Mouse (Mus musculus) layer of hippocampus, adult 9-11 months (tissue): ENCODE results near the gene Zfp622.

ENCODE experiments used
- DNase-seq: peaks from one replicate; pipeline ENCODE4 v3.0.0; 2022

Zfp622 gene

GRCm38 (mm10) chr15:25984067-25984733 is at the start of gene Zfp622:
TSS of gene Zfp622 (plus strand) at chr15:25984366.
- DNase-seq = peak; percentile 98

GRCm38 (mm10) chr15:25934411-25934810 is 49.8 kb upstream of the Zfp622 start:
- DNase-seq = no peak

DNA sequence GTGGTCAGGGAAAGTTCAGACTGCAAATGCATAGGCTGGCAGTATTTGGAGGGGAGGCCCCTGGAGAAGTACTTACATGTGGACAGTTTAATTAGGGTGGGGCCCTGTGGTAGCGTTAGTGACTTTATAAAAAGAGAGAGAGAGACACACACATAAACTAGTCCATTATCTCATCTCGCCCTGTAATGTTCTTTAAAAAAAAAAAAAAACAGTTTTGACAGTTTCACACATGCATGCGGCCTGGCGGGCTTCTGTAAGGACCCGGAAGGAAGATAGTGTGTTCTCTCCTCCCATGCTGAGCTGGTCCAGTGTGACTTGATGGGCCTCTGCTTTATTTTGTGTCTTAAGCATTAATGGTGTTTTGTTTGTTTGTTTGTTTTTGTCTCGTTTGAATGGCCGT is 45.7 kb upstream of the Zfp622 start:
- DNase-seq = no peak

GRCm38 (mm10) chr15:25940397-25941377 is 43.5 kb upstream of the Zfp622 start:
- no peak for DNase-seq

DNA sequence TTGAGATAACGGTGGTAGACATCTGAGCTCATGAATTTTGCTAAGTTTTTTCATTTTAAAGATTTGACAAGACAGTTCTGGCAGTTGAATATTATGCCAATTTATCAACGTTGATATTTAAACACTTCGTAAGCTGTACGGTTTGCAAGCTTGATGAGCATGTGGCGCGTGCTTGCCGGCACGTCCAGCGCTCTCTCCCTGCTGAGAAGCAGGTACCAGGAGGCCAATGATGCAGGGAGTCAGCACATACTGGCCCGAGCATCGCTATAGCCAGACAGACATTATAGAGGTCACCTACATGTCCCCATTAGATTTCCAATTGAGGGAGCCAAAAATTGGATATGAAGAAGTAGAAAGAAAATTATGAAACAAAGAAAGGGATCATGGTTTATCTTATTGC is 42.7 kb upstream of the Zfp622 start:
- DNase-seq = no peak

GRCm38 (mm10) chr15:25942415-25942814 is 41.8 kb upstream of the Zfp622 start:
- DNase-seq = no peak

- DNase-seq = no peak
Observed at GRCm38 (mm10) chr15:25943386-25944137, 40.6 kb upstream of the Zfp622 start.

DNA sequence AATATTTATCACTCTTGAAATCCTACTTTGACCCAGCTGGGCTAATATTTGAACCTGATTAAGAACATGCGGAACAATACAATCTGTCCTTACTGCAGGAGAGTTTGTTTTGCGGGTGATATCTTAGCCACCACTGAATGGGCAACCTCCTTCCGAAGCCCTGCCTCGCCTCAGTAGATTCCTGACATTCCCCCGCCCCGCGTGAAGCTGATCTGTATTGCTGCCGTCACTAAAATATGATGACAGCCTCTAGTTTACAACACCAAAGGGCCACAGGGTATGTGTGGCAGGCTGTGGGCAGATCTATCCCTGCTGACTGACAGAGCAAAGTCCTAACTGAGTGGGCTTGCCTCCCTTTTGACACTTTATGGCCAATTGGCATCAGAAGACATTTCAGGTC is 38.9 kb upstream of the Zfp622 start:
- DNase-seq = no peak

DNA sequence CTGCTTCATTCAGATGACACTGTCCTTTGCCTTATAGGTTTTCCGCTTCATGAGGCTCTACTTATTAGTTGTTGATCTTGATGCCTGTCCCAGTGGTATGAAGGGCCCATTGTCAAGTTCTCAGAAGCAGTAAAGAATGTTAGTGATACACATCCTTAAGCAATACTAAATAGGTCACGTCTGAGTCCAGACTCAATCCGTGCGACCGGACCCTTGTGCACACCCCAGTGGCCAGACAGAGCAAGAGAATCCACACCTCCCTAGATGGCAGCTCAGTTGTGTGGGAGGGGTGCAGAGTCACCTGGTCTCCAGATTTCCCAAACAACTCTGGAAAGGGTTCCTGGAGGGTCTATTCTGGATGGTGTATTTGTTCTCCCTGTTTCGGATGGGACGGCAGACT is 37.7 kb upstream of the Zfp622 start:
- DNase-seq = no peak

DNA sequence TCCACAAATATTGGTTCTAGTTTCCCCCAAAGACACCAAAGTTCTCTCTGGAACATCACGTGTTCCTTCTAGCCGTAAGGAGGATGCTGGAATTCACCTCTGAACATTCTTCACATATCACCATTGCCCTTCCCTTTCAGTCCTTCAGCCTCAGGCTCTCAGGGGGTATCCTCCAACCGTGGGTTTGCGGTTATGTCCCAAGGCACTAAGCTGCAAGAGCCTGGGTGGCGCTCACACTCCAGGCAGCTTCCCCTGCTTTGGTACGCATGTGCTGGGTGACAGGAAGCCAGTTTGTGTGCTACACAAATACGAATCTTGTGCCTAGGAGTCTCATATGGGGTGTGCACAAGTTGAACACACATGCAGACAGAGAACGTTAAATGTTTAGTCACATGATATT is 36.8 kb upstream of the Zfp622 start:
- DNase-seq = no peak

DNA sequence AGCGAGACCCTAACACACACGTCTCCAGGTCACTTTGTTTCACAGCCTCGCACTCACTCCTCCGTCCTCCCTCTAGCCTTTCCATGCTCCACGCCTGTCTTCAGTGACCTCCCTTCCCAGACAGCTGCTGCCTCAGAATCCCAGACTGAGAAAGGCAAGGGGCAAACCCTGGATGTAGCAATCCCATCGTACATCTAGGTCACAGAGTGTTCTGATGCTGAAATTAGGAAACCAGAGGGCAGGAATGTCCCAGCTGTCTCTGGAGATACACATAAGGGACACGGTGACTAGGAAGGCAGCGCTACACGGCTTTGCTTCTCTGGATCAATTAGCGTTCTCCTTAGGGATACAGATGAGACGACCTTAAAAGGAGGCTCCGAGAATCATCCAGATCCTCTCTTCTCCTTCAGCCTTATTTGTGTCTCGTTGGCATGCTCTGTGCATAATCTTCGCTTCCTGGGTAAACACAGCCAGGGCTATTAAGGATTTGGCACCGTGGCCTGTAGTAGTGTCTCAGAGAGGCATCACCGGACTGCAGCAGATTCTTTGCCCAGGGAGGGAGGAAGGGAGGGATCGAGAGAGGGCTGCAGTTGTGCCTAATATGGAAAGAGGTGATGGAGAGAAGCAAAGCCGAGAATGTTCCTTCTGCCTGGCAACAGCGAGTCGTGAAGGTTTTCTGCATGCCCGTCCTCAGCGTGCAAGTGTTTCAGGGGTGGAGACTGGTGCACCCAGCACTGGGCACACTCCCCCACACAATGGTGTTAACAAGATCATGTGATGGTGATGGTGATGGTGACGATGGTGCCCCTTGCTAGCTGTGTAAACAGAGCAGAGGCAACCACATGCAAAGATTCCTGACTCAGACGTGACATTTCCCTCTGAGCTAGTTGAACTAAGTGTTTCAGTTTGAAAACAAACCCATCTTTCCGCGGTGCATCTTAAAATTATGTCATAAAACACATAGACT is 35.6 kb upstream of the Zfp622 start:
- no peak for DNase-seq

- no peak for DNase-seq
Observed at GRCm38 (mm10) chr15:25949696-25950095, 34.5 kb upstream of the Zfp622 start.

GRCm38 (mm10) chr15:25950584-25950983 is 33.6 kb upstream of the Zfp622 start:
- DNase-seq = no peak

GRCm38 (mm10) chr15:25951037-25951436 is 33.1 kb upstream of the Zfp622 start:
- DNase-seq = no peak

DNA sequence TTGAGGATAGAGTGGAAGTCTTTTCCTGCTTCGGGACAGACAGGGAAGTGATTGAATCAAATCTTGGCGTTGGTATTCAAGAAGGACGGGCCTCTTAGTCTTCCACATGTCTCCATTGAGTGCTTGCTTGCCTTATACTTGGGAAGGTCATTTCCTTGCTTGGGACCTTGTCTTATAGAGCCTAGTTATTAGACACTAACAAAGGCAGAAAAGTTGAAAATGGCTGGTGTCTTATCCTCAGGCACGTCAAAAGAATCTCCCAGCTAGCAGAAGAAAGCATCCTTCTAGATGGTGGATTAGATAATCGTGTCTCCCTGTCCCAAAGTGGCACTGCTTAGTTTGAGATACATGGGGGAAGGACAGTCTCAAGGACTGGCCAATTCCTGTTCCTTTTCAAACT is 28.2 kb upstream of the Zfp622 start:
- no peak for DNase-seq

- DNase-seq = no peak
Observed at GRCm38 (mm10) chr15:25956422-25957117, 27.6 kb upstream of the Zfp622 start.

DNA sequence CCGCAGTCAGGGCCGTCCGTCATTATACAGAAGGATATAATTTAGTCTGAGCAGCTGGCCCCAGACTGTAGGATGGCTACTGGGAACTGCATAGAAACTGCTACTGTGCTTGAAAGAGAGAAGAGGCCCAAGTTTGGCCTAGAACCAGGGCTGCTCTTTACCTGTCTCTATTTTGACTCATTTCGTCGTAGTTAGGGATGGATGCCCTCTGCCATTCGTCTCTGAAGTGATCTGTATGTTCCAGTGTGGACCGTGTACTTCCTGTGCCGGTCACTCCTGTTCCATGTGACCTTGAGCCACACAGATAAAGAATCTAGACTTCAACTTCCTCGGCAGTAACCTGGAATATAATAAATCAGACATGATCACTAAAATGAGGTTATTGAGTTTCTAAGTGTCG is 26.5 kb upstream of the Zfp622 start:
- no peak for DNase-seq

DNA sequence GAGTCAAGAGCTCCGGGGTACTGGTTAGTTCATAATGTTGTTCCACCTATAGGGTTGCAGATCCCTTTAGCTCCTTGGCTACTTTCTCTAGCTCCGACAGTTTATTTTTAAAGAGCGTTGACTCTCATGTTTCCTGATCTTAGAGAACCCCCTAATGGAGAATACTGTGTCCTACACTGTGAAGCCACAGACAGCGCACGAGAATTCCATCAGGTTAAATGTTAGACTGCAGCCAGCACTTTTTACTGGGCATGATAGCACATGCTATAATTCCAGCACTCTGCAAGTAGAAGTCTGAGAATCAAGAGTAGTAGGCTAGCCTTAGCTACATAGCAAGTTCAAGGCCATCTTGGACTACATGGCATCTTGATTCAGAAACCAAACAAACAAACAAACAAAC is 24.8 kb upstream of the Zfp622 start:
- DNase-seq = no peak

GRCm38 (mm10) chr15:25960231-25960630 is 23.9 kb upstream of the Zfp622 start:
- DNase-seq = no peak

DNA sequence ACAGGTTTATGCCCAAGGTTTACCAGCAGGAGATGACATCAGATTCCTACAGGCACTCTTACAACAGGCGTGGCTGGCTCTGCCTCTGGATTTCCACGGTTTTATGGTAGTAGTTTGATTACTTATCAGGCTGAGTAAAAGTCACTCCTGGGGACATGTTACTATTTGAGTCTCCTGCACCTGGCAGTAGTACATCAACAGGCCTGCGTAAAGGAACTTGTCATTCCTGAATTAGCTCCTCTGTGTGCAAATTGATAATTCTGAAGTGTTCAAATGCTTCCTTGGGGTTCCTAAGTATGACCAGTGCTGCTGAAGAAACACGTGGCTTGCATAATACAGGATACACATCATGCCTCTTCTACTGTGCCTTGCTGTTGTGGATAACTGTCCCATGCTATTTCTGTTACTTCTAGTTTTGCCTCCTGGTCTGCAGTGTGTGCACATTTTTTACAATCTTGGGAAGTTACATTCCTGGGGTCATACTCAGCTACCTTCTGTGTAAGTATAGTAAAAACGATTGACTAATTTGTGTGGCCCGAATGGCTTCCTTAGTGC is 17.9 kb upstream of the Zfp622 start:
- DNase-seq = no peak

DNA sequence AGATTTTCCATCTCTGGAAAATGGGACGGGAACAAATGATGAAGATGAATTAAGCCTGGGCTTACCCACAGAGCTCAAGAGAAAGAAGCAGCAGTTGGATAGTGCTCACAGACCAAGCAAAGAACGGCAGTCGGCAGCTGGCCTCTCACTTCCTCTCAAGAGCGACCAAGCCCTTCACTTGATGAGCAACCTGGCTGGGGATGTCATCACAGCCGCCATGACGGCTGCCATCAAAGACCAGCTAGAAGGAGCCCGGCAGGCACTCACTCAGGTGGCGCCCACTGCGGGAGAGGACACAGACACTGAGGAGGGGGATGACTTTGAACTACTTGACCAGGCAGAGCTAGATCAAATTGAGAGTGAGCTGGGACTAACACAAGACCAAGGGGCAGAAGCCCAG is 12.6 kb upstream of the Zfp622 start:
- no peak for DNase-seq
